Comparison of ENCODE assay signal across 8 mouse cellular contexts in the genomic region with DNA sequence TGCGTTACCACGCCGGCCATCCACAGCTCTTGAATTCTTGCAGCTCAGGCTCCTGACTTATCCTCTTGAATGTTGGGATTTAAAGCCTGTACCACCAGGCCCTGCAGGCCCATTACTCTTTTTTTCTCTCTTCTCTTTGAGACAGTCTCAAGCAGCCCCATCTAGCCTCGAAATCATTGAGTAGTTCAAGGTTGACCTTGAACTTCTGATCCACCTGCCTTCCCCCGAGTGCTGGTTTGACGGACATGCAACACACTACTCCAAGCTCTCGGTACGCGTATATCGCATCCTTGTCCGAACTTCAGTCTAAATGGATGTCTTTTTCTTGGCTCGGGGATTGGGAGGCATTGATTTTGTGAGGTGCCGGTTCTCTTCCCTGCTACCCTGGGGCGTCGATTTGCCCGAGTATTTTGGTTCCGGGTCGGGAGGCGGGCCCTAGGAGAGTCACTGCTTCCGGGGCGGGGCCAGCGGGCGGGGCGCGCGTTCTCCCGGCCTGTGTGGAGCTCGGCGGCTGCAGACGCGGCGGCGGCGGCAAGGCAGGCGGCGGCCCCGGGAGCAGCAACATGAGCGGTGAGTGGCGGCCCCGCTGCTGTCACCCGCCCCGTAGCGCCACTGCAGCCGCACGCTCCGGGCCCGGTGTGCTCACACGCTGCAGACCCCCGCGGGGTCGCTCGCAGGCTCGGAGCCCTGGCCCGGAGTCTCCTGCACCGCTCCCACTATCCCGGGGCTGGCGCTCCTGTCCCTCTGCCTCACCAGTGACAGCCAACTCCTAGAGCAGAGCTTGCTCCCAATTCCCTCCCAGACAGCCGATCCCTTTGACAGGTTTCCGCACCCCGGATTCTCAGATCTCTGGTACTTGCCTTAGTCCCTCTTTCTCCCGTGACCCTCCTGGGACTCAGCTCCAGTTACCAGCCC. TPM values are rescaled to one million over a fixed set of nuclear protein-coding genes. Genes with fewer than 3 reads are reported as not detected.
DNase-seq lines count a peak whose midpoint lies in the region; ATAC-seq and TF ChIP-seq lines count a peak whose summit lies in the region.

A gene (plus strand): TSS at position 500 of the 915 bp plus-strand sequence.

- DNase-seq in 3T3-L1 (ENCODE audit: low read depth, low spot score) = peak; percentile 91
- DNase-seq in adrenal gland, postnatal 4 days (ENCODE audit: low spot score in 2 of 2) = peak; percentile 99
- peak; percentile 94 for DNase-seq in embryonic facial prominence, embryonic 14.5 days (ENCODE audit: low spot score)
- DNase-seq in heart, adult 8-10 months (ENCODE audit: low spot score) = peak; percentile 98
- DNase-seq in kidney, adult 9 months = peak; percentile 98
- peak; percentile 92 for DNase-seq in limb, embryonic 14.5 days (ENCODE audit: low spot score)
- peak; percentile 93 for DNase-seq in midbrain, postnatal 0 days (ENCODE audit: low spot score)
- DNase-seq in spleen, postnatal 14 days (ENCODE audit: low spot score in 2 of 2) = peak; percentile 96 to 98

- no peaks in the 10 kb centered on the region for H3K27me3 ChIP-seq in embryonic facial prominence, embryonic 14.5 days (replicated peaks; ENCODE audit: control insufficient read depth, insufficient read depth, low read length)
- no peaks in the 10 kb centered on the region for H3K27me3 ChIP-seq in limb, embryonic 14.5 days (ENCODE audit: control insufficient read depth, insufficient read depth, low read length)
- no peaks in the 10 kb centered on the region for H3K27me3 ChIP-seq in midbrain, postnatal 0 days (ENCODE audit: insufficient read depth, low read length)

- no peaks in the 10 kb centered on the region for H3K36me3 ChIP-seq in embryonic facial prominence, embryonic 14.5 days (ENCODE audit: control insufficient read depth, insufficient read depth, low read length)
- H3K36me3 ChIP-seq in limb, embryonic 14.5 days (ENCODE audit: control insufficient read depth, insufficient read depth, low read length) = no peaks in the 10 kb centered on the region
- H3K36me3 ChIP-seq in midbrain, postnatal 0 days (ENCODE audit: insufficient read depth, low read length) = no peaks in the 10 kb centered on the region

- 10% methylated on average over 24 of the region's 61 CpGs for WGBS in embryonic facial prominence, embryonic 14.5 days
- 5% methylated on average over 52 of the region's 61 CpGs for WGBS in limb, embryonic 14.5 days
- WGBS in midbrain, postnatal 0 days = 5% methylated on average over 61 of the region's 61 CpGs

- TF ChIP-seq CTCF in midbrain, postnatal 0 days (IDR thresholded peaks at IDR 0.05) = 0 out of 2 replicates have a peak, but pooled peaks have one; percentile 10

- TF ChIP-seq POLR2A in limb, embryonic 14.5 days (IDR thresholded peaks at IDR 0.05; ENCODE audit: borderline replicate concordance, extremely low read depth, insufficient read depth, insufficient read length) = no peak

- peak within 1 kb of the TSS; percentile 80 for H3K4me3 ChIP-seq in embryonic facial prominence, embryonic 14.5 days (ENCODE audit: low read depth, low read length)
- H3K4me3 ChIP-seq in limb, embryonic 14.5 days (replicated peaks; ENCODE audit: low read length) = peak within 1 kb of the TSS; percentile 81
- peak within 1 kb of the TSS; percentile 67 for H3K4me3 ChIP-seq in midbrain, postnatal 0 days (ENCODE audit: low read depth, low read length)

- peaks cover 9% of the 10 kb centered on the region for H3K4me1 ChIP-seq in embryonic facial prominence, embryonic 14.5 days (ENCODE audit: control insufficient read depth, insufficient read depth, low read length)
- peaks cover 10% of the 10 kb centered on the region for H3K4me1 ChIP-seq in limb, embryonic 14.5 days (ENCODE audit: control insufficient read depth, insufficient read depth, low read length)
- 0 out of 2 replicates have a peak, but pooled peaks cover 5% of the 10 kb centered on the region for H3K4me1 ChIP-seq in midbrain, postnatal 0 days (ENCODE audit: insufficient read depth, low read length)

- H3K4me2 ChIP-seq in embryonic facial prominence, embryonic 14.5 days (ENCODE audit: low read depth, low read length) = peak within 1 kb of the TSS; percentile 95
- peak within 1 kb of the TSS; percentile 94 for H3K4me2 ChIP-seq in limb, embryonic 14.5 days (replicated peaks; ENCODE audit: low read depth, low read length, severe bottlenecking)
- peak within 1 kb of the TSS; percentile 80 for H3K4me2 ChIP-seq in midbrain, postnatal 0 days (ENCODE audit: low read depth, low read length, poor library complexity, severe bottlenecking)

- H3K9ac ChIP-seq in embryonic facial prominence, embryonic 14.5 days (ENCODE audit: low read depth, low read length) = peak within 1 kb of the TSS; percentile 84
- H3K9ac ChIP-seq in limb, embryonic 14.5 days (ENCODE audit: low read depth, low read length, severe bottlenecking) = peak within 1 kb of the TSS; percentile 78
- H3K9ac ChIP-seq in midbrain, postnatal 0 days (replicated peaks; ENCODE audit: low read length, poor library complexity, severe bottlenecking) = peak within 1 kb of the TSS; percentile 89

- H3K27ac ChIP-seq in embryonic facial prominence, embryonic 14.5 days (replicated peaks; ENCODE audit: low read depth, low read length) = peak within 1 kb of the TSS; percentile 79
- peak within 1 kb of the TSS; percentile 39; the same call in 1 of the 2 replicates for H3K27ac ChIP-seq in limb, embryonic 14.5 days (replicated peaks; ENCODE audit: low read depth, low read length)
- peak within 1 kb of the TSS; percentile 82 for H3K27ac ChIP-seq in midbrain, postnatal 0 days (ENCODE audit: low read depth, low read length)

- ATAC-seq in embryonic facial prominence, embryonic 14.5 days (ENCODE audit: low read depth) = peak; percentile 99
- peak; percentile 98 for ATAC-seq in limb, embryonic 14.5 days (ENCODE audit: low FRiP score, low read depth)
- peak; percentile 97 for ATAC-seq in midbrain, postnatal 0 days (ENCODE audit: low FRiP score)

- no peaks in the 10 kb centered on the region for H3K9me3 ChIP-seq in embryonic facial prominence, embryonic 14.5 days (ENCODE audit: control insufficient read depth, low read length)
- H3K9me3 ChIP-seq in limb, embryonic 14.5 days (ENCODE audit: control insufficient read depth, low read length) = no peaks in the 10 kb centered on the region
- no peaks in the 10 kb centered on the region for H3K9me3 ChIP-seq in midbrain, postnatal 0 days (ENCODE audit: low read length)

RNA-seq across cellular contexts. Expression of the gene that starts here (rescaled TPM):
- total RNA-seq in adrenal gland, postnatal 4 days (2021) = 10 to 100 TPM; 20.1 to 30.2 TPM
- polyA plus RNA-seq in embryonic facial prominence, embryonic 14.5 days (2014; fragmentation: Nextera tagmentation; extraction: Ambion mirVana) = 9.7 and 10.0 TPM in 2 replicates
- 10 to 100 TPM in 3 of 4 experiments, 1 to 10 TPM in 1; 9.4 to 12.3 (median 10.8) TPM for total RNA-seq in heart, adult 8-10 months (2022)
- 4.9 and 6.7 TPM in 2 replicates for polyA plus RNA-seq in limb, embryonic 14.5 days (2012; rRNA removed)
- 9.3 and 11.2 TPM in 2 replicates for polyA plus RNA-seq in limb, embryonic 14.5 days (2014; fragmentation: Nextera tagmentation; extraction: Ambion mirVana)
- 22.8 and 30.8 TPM in 2 replicates for total RNA-seq in midbrain, postnatal 0 days (2014; rRNA removed)
- 6.6 and 7.0 TPM in 2 replicates for polyA plus RNA-seq in midbrain, postnatal 0 days (2015; fragmentation: Nextera tagmentation; extraction: Ambion mirVana)

Comparison
In these comparisons a context has a peak if more than half of its experiments do, and no peak if none do; other contexts are left out.
1. Peak in every context shown above with its lines: DNase-seq, ATAC-seq, H3K4me3 ChIP-seq and H3K27ac ChIP-seq.